Mouse (Mus musculus): ENCODE data around the gene Rpl22. TPM values are rescaled to one million over a fixed set of nuclear protein-coding genes. Genes with fewer than 3 reads are reported as not detected.

Rpl22 gene
- 395 and 470 TPM in 2 replicates for polyA plus RNA-seq (2014; fragmentation: Nextera tagmentation; extraction: Ambion mirVana)

DNA sequence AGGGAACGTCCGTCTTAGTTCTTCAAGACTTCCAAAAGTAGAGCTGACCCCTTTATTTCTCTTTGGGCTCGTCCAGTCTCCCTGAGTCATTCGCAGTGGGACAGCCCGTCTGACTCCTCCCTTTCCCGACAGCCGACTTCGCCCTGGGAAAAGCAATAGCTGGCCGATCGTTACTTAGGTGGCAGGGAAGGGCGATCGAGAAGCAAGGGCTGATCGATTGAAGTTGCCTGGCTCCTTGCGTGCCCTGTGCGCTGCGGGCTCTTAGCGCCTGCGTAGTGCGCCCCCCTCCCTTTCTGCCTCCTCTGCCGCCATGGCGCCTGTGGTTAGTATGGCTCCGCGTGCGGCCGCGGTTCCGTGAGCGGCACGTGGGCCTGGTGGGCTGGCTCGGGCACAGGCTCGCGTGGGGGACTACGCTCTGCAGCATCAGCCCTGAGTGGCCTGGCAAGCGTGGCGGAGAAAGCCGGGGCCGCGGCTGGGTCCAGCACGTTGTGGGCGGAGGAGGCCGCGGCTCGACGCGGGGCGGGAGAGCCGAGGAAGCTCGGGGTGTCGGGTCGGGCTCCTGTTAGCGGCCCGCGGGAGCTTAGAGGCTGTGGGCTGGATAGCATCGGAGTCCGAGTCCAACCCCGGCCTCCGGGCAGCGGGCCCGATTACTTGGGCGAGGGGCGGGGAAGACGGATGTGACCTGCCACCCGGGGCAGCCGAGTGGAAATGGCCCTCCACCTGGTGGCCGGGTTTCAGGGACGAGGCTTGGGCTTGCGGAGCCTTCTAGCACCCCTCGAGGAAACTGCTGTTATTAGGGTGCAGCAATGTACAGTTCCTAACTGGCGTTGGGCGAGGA, at the start of gene Rpl22:
Gene Rpl22, plus strand, starts transcription at position 169 of the 838 bp plus-strand sequence.
- DNase-seq (ENCODE audit: low spot score) (peak; percentile 99), ATAC-seq (ENCODE audit: low read depth) (peak; percentile 98)
- peak within 1 kb of the TSS; percentile 98 for H3K9ac ChIP-seq (ENCODE audit: low read depth, low read length)
- H3K9me3 ChIP-seq (ENCODE audit: control insufficient read depth, low read length), result no peaks in the 10 kb centered on the region
- H3K27ac ChIP-seq (replicated peaks; ENCODE audit: low read depth, low read length), result peak within 1 kb of the TSS; percentile 77
- 0% methylated on average over 30 of the region's 70 CpGs for WGBS
- H3K27me3 ChIP-seq (replicated peaks; ENCODE audit: control insufficient read depth, insufficient read depth, low read length), result no peaks in the 10 kb centered on the region
- H3K36me3 ChIP-seq (ENCODE audit: control insufficient read depth, insufficient read depth, low read length), result peaks cover 34% of the 10 kb centered on the region
- peaks cover 12% of the 10 kb centered on the region for H3K4me1 ChIP-seq (ENCODE audit: control insufficient read depth, insufficient read depth, low read length)
- peak within 1 kb of the TSS; percentile 82 for H3K4me2 ChIP-seq (ENCODE audit: low read depth, low read length)
- peak within 1 kb of the TSS; percentile 99 for H3K4me3 ChIP-seq (ENCODE audit: low read depth, low read length)

DNA sequence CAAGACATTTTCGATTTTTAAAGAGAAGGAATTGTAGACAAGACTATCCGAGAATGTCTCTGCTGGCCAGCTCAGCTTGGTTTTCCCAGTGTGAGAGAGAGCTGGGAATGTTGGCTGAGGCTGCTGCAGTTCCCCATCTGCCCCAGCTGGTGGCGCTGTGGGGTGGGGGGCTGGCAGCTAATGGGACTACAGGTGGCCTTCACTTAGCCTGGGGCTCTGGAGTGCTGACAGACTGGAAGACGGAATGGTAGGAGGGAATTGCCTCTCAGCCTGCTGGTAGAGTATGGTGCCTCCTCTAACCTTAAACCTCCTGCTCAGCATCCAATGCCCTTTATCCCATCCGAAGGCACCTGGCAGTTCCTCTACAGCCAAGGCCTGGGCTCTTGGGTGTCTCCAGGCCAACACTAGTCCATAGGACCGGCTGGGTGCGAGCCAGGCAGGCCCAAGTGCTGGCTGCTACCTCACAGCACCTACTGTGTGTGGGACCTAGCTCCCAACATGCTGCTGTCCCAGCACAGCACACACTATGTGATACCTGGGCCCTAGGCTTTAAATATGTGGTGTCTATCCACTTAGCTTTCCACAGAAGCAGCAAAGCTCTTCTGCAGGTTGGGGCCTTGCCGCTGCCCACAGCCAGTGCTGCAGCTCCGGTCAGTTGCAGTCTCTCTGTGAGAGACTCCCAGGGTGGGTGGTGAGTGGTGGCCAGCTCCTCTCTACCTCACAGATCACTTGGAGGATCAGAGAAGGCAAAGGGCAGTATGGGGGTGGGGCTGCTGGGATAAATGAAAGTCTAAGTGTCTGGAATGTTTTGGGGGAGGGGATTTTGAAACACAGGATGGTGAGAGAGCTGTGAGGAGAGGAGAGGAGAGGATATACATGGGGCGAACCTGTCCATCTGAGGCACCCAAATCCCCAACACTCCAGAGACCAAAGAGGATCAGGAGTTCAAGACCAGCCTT, 48.9 kb upstream of the Rpl22 start:
- H3K27me3 ChIP-seq (replicated peaks; ENCODE audit: control insufficient read depth, insufficient read depth, low read length), result peaks cover 23% of the 10 kb centered on the region
- whole genome bisulfite sequencing, result 52% methylated on average over 10 of the region's 10 CpGs
- peaks cover 22% of the 10 kb centered on the region for H3K4me1 ChIP-seq (ENCODE audit: control insufficient read depth, insufficient read depth, low read length)
- no peak overlapping the region for H3K27ac ChIP-seq (replicated peaks; ENCODE audit: low read depth, low read length)
- H3K4me2 ChIP-seq (ENCODE audit: low read depth, low read length), result no peak overlapping the region
- no peak overlapping the region for H3K9ac ChIP-seq (ENCODE audit: low read depth, low read length)
- H3K36me3 ChIP-seq (ENCODE audit: control insufficient read depth, insufficient read depth, low read length), result peaks cover 24% of the 10 kb centered on the region; the same call in 1 of the 2 replicates
- no peak for ATAC-seq (ENCODE audit: low read depth)
- H3K4me3 ChIP-seq (ENCODE audit: low read depth, low read length), result no peak overlapping the region
- H3K9me3 ChIP-seq (ENCODE audit: control insufficient read depth, low read length), result no peaks in the 10 kb centered on the region
- no peak for DNase-seq (ENCODE audit: low spot score)

DNA sequence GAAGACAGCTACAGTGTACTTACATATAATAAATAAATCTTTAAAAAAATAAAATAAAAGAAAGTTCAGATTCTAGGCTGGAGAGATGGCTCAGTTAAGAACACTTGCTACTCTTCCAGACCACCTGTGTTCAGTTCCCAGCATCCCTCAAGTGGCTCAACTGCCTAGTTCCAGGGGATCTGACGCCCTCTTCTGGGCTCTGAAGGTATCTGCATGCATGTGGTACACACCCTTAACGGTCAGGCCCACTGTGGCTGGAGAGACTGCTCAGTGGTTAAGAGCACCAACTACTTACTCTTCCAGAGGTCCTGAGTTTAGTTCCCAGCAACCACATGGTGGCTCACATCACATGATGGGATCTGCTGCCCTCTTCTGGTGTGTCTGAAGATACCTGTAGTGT, 47.6 kb upstream of the Rpl22 start:
- Histone ChIP-seq H3K9ac (ENCODE audit: low read depth, low read length) (no peak overlapping the region), H3K4me2 (ENCODE audit: low read depth, low read length) (no peak overlapping the region), H3K9me3 (ENCODE audit: control insufficient read depth, low read length) (no peaks in the 10 kb centered on the region), H3K27me3 (replicated peaks; ENCODE audit: control insufficient read depth, insufficient read depth, low read length) (peaks cover 35% of the 10 kb centered on the region), H3K27ac (replicated peaks; ENCODE audit: low read depth, low read length) (no peak overlapping the region), H3K36me3 (ENCODE audit: control insufficient read depth, insufficient read depth, low read length) (peaks cover 24% of the 10 kb centered on the region; the same call in 1 of the 2 replicates), H3K4me1 (ENCODE audit: control insufficient read depth, insufficient read depth, low read length) (peaks cover 14% of the 10 kb centered on the region), H3K4me3 (ENCODE audit: low read depth, low read length) (no peak overlapping the region)
- ATAC-seq (ENCODE audit: low read depth) (no peak), DNase-seq (ENCODE audit: low spot score) (no peak)
- 70% methylated on average over 2 of the region's 2 CpGs for WGBS

GRCm38 (mm10) chr4:152278986-152279385, 46.6 kb upstream of the Rpl22 start:
- H3K27me3 ChIP-seq (replicated peaks; ENCODE audit: control insufficient read depth, insufficient read depth, low read length), result peaks cover 46% of the 10 kb centered on the region

DNA sequence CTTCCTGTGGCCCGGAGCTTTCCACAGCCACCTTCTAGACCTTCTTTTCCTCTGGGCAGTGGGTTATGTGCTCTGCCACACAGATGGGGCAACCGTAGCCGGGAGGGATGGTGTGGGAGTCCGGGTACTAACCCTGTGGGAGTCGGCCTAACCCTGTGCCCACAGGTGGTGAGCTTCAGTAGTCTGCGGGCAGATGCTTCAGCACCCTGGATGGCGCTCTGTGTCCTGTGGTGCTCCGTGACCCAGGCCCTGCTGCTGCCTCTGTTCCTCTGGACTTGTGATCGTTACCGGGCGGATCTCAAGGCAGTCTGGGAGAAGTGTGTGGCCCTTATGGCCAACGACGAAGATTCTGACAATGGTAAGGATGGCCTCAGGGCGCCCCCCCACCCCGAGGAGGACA, 43.9 kb upstream of the Rpl22 start:
- no peak for ATAC-seq (ENCODE audit: low read depth)
- Histone ChIP-seq H3K27ac (replicated peaks; ENCODE audit: low read depth, low read length) (no peak overlapping the region), H3K4me3 (ENCODE audit: low read depth, low read length) (no peak overlapping the region), H3K27me3 (replicated peaks; ENCODE audit: control insufficient read depth, insufficient read depth, low read length) (peaks cover 64% of the 10 kb centered on the region), H3K4me1 (ENCODE audit: control insufficient read depth, insufficient read depth, low read length) (peaks cover 11% of the 10 kb centered on the region), H3K4me2 (ENCODE audit: low read depth, low read length) (no peak overlapping the region), H3K9ac (ENCODE audit: low read depth, low read length) (no peak overlapping the region), H3K36me3 (ENCODE audit: control insufficient read depth, insufficient read depth, low read length) (peaks cover 24% of the 10 kb centered on the region; the same call in 1 of the 2 replicates), H3K9me3 (ENCODE audit: control insufficient read depth, low read length) (no peaks in the 10 kb centered on the region)
- no peak for DNase-seq (ENCODE audit: low spot score)
- 46% methylated on average over 15 of the region's 15 CpGs for WGBS

More at GRCm38 (mm10) chr4:152278986-152279385, 46.6 kb upstream of the Rpl22 start:
- Histone ChIP-seq H3K9ac (ENCODE audit: low read depth, low read length) (no peak overlapping the region), H3K4me3 (ENCODE audit: low read depth, low read length) (no peak overlapping the region), H3K36me3 (ENCODE audit: control insufficient read depth, insufficient read depth, low read length) (peaks cover 24% of the 10 kb centered on the region; the same call in 1 of the 2 replicates), H3K4me1 (ENCODE audit: control insufficient read depth, insufficient read depth, low read length) (peaks cover 14% of the 10 kb centered on the region), H3K4me2 (ENCODE audit: low read depth, low read length) (no peak overlapping the region), H3K9me3 (ENCODE audit: control insufficient read depth, low read length) (no peaks in the 10 kb centered on the region), H3K27ac (replicated peaks; ENCODE audit: low read depth, low read length) (no peak overlapping the region)
- DNase-seq (ENCODE audit: low spot score) (no peak), ATAC-seq (ENCODE audit: low read depth) (no peak)
- WGBS, result 85% methylated on average over 23 of the region's 23 CpGs

DNA sequence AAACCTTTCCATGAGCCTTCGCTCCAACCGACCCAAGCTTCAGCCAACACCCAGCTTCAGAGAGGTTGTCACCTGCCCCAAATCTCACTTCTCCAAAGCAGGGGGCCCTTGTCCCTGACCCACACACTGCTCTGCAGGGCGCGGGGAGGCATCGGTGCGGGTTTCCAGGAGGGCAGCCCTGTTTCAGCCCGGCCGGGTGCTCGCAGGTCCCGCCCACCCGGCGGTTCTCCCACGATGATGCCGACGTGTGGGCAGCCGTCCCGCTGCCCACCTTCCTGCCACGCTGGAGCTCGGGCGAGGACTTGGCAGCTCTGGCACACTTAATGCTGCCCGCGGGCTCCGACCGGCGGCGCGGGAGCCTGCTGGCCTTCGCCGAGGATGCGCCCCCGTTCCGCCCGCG, 42.8 kb upstream of the Rpl22 start:
- H3K9me3 ChIP-seq (ENCODE audit: control insufficient read depth, low read length), result no peaks in the 10 kb centered on the region
- WGBS, result 30% methylated on average over 18 of the region's 34 CpGs
- DNase-seq (ENCODE audit: low spot score), result no peak
- H3K27me3 ChIP-seq (replicated peaks; ENCODE audit: control insufficient read depth, insufficient read depth, low read length), result peaks cover 75% of the 10 kb centered on the region
- H3K36me3 ChIP-seq (ENCODE audit: control insufficient read depth, insufficient read depth, low read length), result peaks cover 24% of the 10 kb centered on the region; the same call in 1 of the 2 replicates
- H3K4me2 ChIP-seq (ENCODE audit: low read depth, low read length), result peak overlapping the region; percentile 62
- ATAC-seq (ENCODE audit: low read depth), result no peak
- no peak overlapping the region for H3K27ac ChIP-seq (replicated peaks; ENCODE audit: low read depth, low read length)
- peak overlapping the region; percentile 36 for H3K4me3 ChIP-seq (ENCODE audit: low read depth, low read length)
- 0 out of 2 replicates have a peak overlapping the region, but pooled peaks have one; percentile 25 for H3K9ac ChIP-seq (ENCODE audit: low read depth, low read length)
- H3K4me1 ChIP-seq (ENCODE audit: control insufficient read depth, insufficient read depth, low read length), result peaks cover 11% of the 10 kb centered on the region

DNA sequence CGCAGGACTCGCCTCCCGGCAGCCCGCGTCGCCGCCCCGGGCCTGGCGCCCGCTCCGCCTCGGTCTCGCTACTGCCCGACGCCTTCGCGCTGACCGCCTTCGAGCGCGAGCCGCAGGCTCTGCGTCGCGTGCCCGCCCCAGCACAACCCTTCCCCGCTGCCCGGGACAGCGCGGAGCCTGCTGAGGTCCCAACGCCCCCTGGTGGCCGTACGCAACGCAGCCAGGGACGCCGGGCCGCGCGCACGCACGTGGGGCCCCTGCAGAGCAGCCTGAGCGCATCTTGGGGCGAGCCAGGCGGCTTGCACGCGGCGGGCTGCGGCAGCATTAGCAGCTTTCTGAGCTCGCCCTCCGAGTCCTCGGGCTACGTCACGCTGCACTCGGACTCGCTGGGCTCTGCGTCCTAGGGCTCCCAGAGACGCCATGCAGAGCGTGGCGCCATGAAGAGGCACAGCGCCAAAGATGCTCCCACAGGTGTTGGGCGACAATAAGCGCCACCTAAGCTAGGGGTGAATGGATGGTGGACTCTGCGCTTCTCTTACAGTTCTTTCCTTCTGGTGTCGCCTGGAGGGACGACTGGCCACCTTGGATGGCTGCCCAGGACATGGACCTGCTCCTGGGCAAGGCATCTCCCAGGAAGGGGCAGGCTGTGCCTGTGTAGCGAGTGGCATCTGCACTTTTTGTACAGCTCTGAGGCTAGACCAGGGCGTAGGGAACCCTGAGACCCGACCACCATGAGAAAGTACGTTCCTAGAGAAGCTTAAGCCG, 42.2 kb upstream of the Rpl22 start:
- Histone ChIP-seq H3K27ac (replicated peaks; ENCODE audit: low read depth, low read length) (no peak overlapping the region), H3K4me3 (ENCODE audit: low read depth, low read length) (peak overlapping the region; percentile 36), H3K9ac (ENCODE audit: low read depth, low read length) (0 out of 2 replicates have a peak overlapping the region, but pooled peaks have one; percentile 25), H3K9me3 (ENCODE audit: control insufficient read depth, low read length) (no peaks in the 10 kb centered on the region), H3K36me3 (ENCODE audit: control insufficient read depth, insufficient read depth, low read length) (peaks cover 24% of the 10 kb centered on the region; the same call in 1 of the 2 replicates), H3K4me2 (ENCODE audit: low read depth, low read length) (peak overlapping the region; percentile 62), H3K4me1 (ENCODE audit: control insufficient read depth, insufficient read depth, low read length) (peaks cover 11% of the 10 kb centered on the region), H3K27me3 (replicated peaks; ENCODE audit: control insufficient read depth, insufficient read depth, low read length) (peaks cover 82% of the 10 kb centered on the region)
- ATAC-seq (ENCODE audit: low read depth) (peak; percentile 88), DNase-seq (ENCODE audit: low spot score) (peak; percentile 85)
- WGBS, result 11% methylated on average over 22 of the region's 70 CpGs
